Mouse (Mus musculus) C2C12 (cell line): ENCODE measurements around the gene Tspan9. TPM values are rescaled to one million over a fixed set of nuclear protein-coding genes. Genes with fewer than 3 reads are reported as not detected.

Experiments
- H3K27me3 ChIP-seq: one replicate; pipeline ENCODE4 v1.6.1; 2011; ENCODE audit not compliant: control insufficient read depth, insufficient read depth, insufficient read length
- H3K36me3 ChIP-seq: one replicate; pipeline ENCODE4 v1.6.1; 2011; ENCODE audit not compliant: control insufficient read depth, insufficient read depth
- H3K4me3 ChIP-seq: one replicate; pipeline ENCODE4 v1.5.1; 2011; ENCODE audit warnings: mild to moderate bottlenecking, control low read depth; ENCODE audit not compliant: poor library complexity, insufficient read depth, severe bottlenecking
- H3K79me2 ChIP-seq: one replicate; pipeline ENCODE4 v1.6.1; 2011; ENCODE audit not compliant: control insufficient read depth, insufficient read depth
- H3K79me3 ChIP-seq: one replicate; pipeline ENCODE4 v1.6.1; 2011; ENCODE audit warnings: low read depth, control low read depth
- H3ac ChIP-seq: one replicate; pipeline ENCODE3; 2011; ENCODE audit warnings: low read depth; ENCODE audit not compliant: control insufficient read depth, insufficient read length
- CEBPB ChIP-seq: IDR thresholded peaks from one replicate; pipeline ENCODE4 v1.6.1; 2011; ENCODE audit warnings: low read depth, mild to moderate bottlenecking, control low read depth, moderate library complexity
- CTCF ChIP-seq: IDR thresholded peaks from one replicate; pipeline ENCODE4 v1.5.1; 2011; ENCODE audit not compliant: control insufficient read depth, insufficient read depth, insufficient read length
- FOSL1 ChIP-seq: IDR thresholded peaks from one replicate; pipeline ENCODE4 v1.8.0; 2011; ENCODE audit warnings: mild to moderate bottlenecking, low read length; ENCODE audit not compliant: poor library complexity, insufficient read depth, severe bottlenecking
- MAX ChIP-seq: IDR thresholded peaks from one replicate; pipeline ENCODE4 v1.6.1; 2011; ENCODE audit warnings: mild to moderate bottlenecking, control low read depth
- MYOD1 ChIP-seq: IDR thresholded peaks from one replicate; pipeline ENCODE4 v1.6.1; 2011; ENCODE audit warnings: low read depth; ENCODE audit not compliant: control insufficient read depth, insufficient read length
- MYOG ChIP-seq: IDR thresholded peaks from one replicate; pipeline ENCODE4 v1.6.1; 2011; ENCODE audit not compliant: control insufficient read depth, insufficient read length; ENCODE audit errors: extremely low read depth
- USF1 ChIP-seq: IDR thresholded peaks from one replicate; pipeline ENCODE4 v1.6.1; 2011; ENCODE audit warnings: low read depth, mild to moderate bottlenecking, control low read depth, moderate library complexity
- polyA plus RNA-seq: library from polyadenylated mRNA; unstranded; fragments of >200 nt; fragmentation: generic; extraction: Trizol; gene quantifications from one replicate; pipeline ENCODE4 v1.2.1, GENCODE M21; 2012; ENCODE audit warnings: missing spikeins

Tspan9 gene
- polyA plus RNA-seq, 1 experiment = 57.6 TPM

DNA sequence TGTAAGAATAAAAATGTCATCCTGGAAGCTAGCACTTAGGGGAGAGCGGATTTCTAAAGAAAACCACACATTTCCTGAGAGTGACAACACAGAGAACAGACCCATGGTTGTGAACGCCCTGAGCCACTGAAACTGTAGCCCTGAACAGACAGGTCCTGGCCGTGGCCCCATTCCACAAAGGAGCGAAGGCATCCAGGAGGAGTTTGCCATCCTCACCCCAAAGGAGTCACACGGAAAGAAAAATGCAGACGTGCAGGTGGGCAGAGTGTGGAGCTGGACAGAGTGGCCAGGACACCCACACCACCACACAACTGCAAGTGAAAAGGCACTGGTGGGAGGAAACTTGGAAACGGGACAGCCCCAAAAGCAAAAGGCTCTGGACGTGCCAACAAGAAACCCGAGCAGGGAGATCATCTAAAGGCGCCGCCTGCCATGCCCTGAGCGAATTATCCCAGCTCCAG lies 136.1 kb downstream of the Tspan9 start:
- Histone ChIP-seq H3ac (peak overlapping the region; percentile 10), H3K79me3 (no peaks in the 10 kb centered on the region), H3K27me3 (no peaks in the 10 kb centered on the region), H3K79me2 (no peaks in the 10 kb centered on the region), H3K4me3 (no peak overlapping the region), H3K36me3 (no peaks in the 10 kb centered on the region)
- TF ChIP-seq FOSL1 (no peak), MYOG (no peak), MYOD1 (no peak), MAX (no peak), CEBPB (no peak), CTCF (no peak), USF1 (no peak)

DNA sequence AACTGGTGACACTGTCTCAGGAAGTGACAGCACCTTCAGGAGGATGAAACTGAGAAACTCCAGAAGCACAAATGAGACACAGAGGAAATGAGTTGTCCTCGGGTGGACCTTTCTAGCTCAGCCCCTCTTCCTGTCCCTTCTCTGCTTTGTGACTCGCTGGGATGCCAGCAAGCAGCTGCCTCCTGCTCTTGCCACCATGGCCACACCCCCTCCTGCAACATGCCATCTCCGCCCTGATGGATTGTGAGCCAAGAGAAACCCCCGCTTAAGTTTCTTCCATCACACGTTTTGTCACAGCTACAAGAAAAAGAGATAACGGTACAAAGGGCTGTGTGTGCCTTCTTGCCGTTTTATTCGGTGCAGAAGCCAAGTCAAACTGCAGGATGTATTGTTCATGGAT lies 137.2 kb downstream of the Tspan9 start:
- Histone ChIP-seq H3ac (no peak overlapping the region), H3K79me2 (no peaks in the 10 kb centered on the region), H3K4me3 (no peak overlapping the region), H3K27me3 (no peaks in the 10 kb centered on the region), H3K79me3 (no peaks in the 10 kb centered on the region), H3K36me3 (no peaks in the 10 kb centered on the region)
- TF ChIP-seq CTCF = no peak
- TF ChIP-seq MYOG = no peak
- TF ChIP-seq USF1 = no peak
- TF ChIP-seq MYOD1 = peak; percentile 32

DNA sequence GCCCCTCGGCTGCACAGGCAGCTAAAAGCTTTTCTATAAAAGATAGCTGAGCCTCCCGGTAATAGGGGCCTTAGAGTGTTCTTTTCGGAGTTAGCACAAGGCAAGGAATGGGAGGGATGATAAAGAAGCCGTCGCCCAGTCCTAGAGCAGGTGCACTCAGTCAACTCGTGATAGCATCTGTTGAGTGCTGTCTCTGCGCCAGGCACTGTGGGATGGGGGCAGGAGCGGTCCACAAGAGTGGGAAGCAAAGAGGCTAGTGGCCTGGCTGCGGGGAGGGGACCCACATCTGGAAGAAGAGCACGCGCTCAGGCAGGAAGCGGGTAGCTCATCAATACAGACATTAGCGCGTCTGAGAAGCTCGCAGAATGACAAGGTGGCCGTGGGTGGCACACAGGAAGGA lies 138.8 kb downstream of the Tspan9 start:
- TF ChIP-seq USF1 (no peak), CTCF (no peak), MYOD1 (no peak), MYOG (no peak), CEBPB (no peak), FOSL1 (no peak), MAX (no peak)
- Histone ChIP-seq H3ac (no peak overlapping the region), H3K4me3 (no peak overlapping the region), H3K79me2 (no peaks in the 10 kb centered on the region), H3K79me3 (no peaks in the 10 kb centered on the region), H3K27me3 (no peaks in the 10 kb centered on the region), H3K36me3 (no peaks in the 10 kb centered on the region)

DNA sequence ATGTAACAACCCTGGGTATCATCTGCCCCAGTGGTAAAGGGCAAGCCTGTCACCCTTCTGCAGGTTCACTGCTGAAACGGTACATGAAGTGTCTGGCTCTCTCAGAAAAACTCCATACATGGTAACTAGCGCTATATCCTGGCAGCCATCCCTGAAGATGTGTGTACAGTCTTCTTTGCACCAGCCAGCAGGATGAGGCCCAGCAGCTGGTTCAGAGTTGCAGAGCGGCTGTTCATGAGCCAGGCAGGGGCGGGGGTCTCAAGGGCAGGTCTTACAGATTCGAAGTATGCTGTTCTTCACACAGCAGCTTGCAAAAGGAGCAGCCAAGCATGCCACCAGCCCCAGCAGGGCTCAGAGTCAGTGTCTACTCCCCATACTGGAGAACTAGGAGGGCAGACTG lies 139.9 kb downstream of the Tspan9 start:
- no peaks in the 10 kb centered on the region for H3K36me3 ChIP-seq
- H3K79me2 ChIP-seq = no peaks in the 10 kb centered on the region
- no peaks in the 10 kb centered on the region for H3K27me3 ChIP-seq
- no peak overlapping the region for H3ac ChIP-seq
- no peak overlapping the region for H3K4me3 ChIP-seq
- TF ChIP-seq FOSL1 (no peak), MYOG (no peak), USF1 (no peak), MYOD1 (no peak)
- no peaks in the 10 kb centered on the region for H3K79me3 ChIP-seq

DNA sequence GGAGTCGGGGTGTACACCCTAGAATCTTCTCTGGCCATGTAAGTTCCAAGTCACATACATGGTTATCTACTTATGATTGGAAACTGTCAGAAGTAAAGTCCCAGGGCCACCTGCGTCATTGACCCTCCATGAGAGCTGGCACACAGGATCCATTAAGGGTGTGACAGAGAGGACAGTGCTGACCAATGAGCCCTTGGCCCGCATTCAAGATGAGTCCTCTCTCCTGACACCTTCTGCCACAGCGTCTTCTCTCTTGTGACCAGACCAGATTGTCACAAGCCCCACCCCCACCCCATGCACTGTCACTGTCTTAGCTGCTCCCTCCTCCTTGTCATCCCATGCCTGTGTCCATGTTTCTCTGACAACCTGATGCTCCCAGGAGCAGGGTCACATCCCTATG lies 140.7 kb downstream of the Tspan9 start:
- Histone ChIP-seq H3K4me3 (no peak overlapping the region), H3K36me3 (no peaks in the 10 kb centered on the region), H3K27me3 (no peaks in the 10 kb centered on the region), H3K79me2 (no peaks in the 10 kb centered on the region), H3ac (no peak overlapping the region), H3K79me3 (no peaks in the 10 kb centered on the region)
- TF ChIP-seq MYOG = no peak
- TF ChIP-seq CEBPB = no peak
- no peak for TF ChIP-seq USF1

DNA sequence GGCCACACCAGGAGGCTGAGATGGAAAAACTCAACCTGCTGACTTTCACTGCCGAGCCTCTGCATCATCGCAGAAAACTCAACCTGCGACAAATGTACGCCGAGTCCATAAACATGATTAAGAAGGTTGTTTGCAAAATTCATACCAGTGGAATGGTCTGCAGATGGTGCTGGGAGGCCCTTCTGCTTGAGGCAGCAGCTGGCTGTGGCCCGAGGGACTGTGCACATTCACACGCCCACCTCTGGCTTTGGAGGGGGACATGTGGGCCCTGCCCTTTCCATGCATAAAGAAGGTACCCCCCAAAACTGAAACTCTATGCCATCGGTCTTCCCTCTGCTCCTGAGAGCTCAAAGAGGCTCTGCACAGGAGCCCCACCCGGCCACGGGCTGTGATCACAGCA lies 141.3 kb downstream of the Tspan9 start:
- Histone ChIP-seq H3K79me3 (no peaks in the 10 kb centered on the region), H3K27me3 (no peaks in the 10 kb centered on the region), H3ac (no peak overlapping the region), H3K79me2 (no peaks in the 10 kb centered on the region), H3K4me3 (no peak overlapping the region), H3K36me3 (no peaks in the 10 kb centered on the region)
- TF ChIP-seq CTCF (no peak), FOSL1 (no peak), USF1 (no peak)

DNA sequence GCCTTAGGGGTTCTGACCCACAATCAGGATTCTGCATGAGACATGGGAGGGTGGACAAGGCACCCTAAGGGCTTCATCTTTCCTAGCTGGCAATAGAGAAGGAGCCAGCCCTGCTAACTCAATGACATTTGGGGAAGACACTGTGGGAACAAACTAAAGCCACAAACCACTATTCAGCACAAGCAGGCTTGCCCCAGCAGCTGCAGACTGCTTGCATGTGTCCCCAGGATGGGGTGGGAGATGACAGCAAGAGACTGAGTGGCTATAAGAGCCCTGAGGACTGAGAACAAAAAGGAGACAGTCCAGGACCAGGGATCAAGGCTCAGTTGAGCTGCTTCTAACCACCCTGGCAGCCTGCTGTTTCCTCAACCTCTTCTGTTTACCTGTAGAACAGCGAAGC lies 141.8 kb downstream of the Tspan9 start:
- no peaks in the 10 kb centered on the region for H3K79me3 ChIP-seq
- no peaks in the 10 kb centered on the region for H3K36me3 ChIP-seq
- H3K79me2 ChIP-seq = no peaks in the 10 kb centered on the region
- no peak overlapping the region for H3ac ChIP-seq
- no peak for TF ChIP-seq MYOD1
- no peak for TF ChIP-seq FOSL1
- TF ChIP-seq CEBPB = no peak
- TF ChIP-seq USF1 = no peak
- no peak for TF ChIP-seq MAX
- no peaks in the 10 kb centered on the region for H3K27me3 ChIP-seq
- no peak overlapping the region for H3K4me3 ChIP-seq
